Mouse (Mus musculus) MEL (cell line): ENCODE data around the gene 1110051M20Rik. TPM values are rescaled to one million over a fixed set of nuclear protein-coding genes. Genes with fewer than 3 reads are reported as not detected.
A peak's percentile ranks its signal among the peaks of the same experiment; 100 is the strongest.

Experiments used
- DNase-seq: peaks from one replicate; pipeline ENCODE4 v3.0.0; 2011; ENCODE audit warnings: low read depth, low spot score
- H3K27ac ChIP-seq: 2 replicates; pipeline ENCODE4 v1.5.1; 2012; ENCODE audit warnings: low read depth, mild to moderate bottlenecking, control low read depth, low read length, moderate library complexity; ENCODE audit not compliant: control insufficient read depth
- H3K27me3 ChIP-seq, 2 experiments: fragments of 150-350 bp in 1 of 2; sonication (generic) in 1 of 2; 2 replicates each; pipeline ENCODE4 v1.6.1; 2012; ENCODE audit warnings: low read length in 2 of 2, mild to moderate bottlenecking in 2 of 2, improper control_type of control experiment in 1 of 2, moderate library complexity in 1 of 2; ENCODE audit not compliant: insufficient read depth in 2 of 2, control insufficient read depth in 1 of 2
- H3K36me3 ChIP-seq, 2 experiments: 2 replicates each; pipeline ENCODE4 v1.6.1; 2012 to 2014; ENCODE audit warnings: low read length in 2 of 2, improper control_type of control experiment in 1 of 2, inconsistent platforms in 1 of 2, mild to moderate bottlenecking in 1 of 2; ENCODE audit not compliant: insufficient read depth in 2 of 2, control insufficient read depth in 1 of 2
- H3K4me1 ChIP-seq, 2 experiments: fragments of 150-350 bp in 1 of 2; sonication (generic) in 1 of 2; 2 replicates each; pipeline ENCODE4 v1.6.1; 2012; ENCODE audit warnings: low read length in 2 of 2, improper control_type of control experiment in 1 of 2, mild to moderate bottlenecking in 1 of 2; ENCODE audit not compliant: insufficient read depth in 2 of 2, control insufficient read depth in 1 of 2
- H3K4me3 ChIP-seq, 2 experiments: fragments of 150-350 bp in 1 of 2; sonication (generic) in 1 of 2; 2 replicates each; pipeline ENCODE4 v1.5.1; 2012; ENCODE audit warnings: low read depth in 2 of 2, low read length in 2 of 2, mild to moderate bottlenecking in 2 of 2, moderate library complexity in 2 of 2, control low read depth in 1 of 2, improper control_type of control experiment in 1 of 2; ENCODE audit not compliant: control insufficient read depth in 1 of 2, insufficient read depth in 1 of 2
- H3K79me2 ChIP-seq: 2 replicates; pipeline ENCODE4 v1.6.1; 2012; ENCODE audit warnings: mild to moderate bottlenecking, low read length, moderate library complexity; ENCODE audit not compliant: control insufficient read depth, poor library complexity, insufficient read depth
- H3K9ac ChIP-seq: 2 replicates; pipeline ENCODE4 v1.6.1; 2012; ENCODE audit warnings: low read depth, mild to moderate bottlenecking, control low read depth, low read length, moderate library complexity; ENCODE audit not compliant: control insufficient read depth, poor library complexity, severe bottlenecking
- H3K9me3 ChIP-seq: fragments of 150-350 bp; sonication (generic); replicated peaks from 2 replicates; pipeline ENCODE4 v1.6.1; 2012; ENCODE audit warnings: mild to moderate bottlenecking, low read length, improper control_type of control experiment, moderate library complexity; ENCODE audit not compliant: insufficient read depth
- BHLHE40 ChIP-seq: IDR thresholded peaks from 2 replicates; pipeline ENCODE4 v1.6.1; 2012; ENCODE audit warnings: low read depth, mild to moderate bottlenecking, inconsistent platforms, low read length, improper control_type of control experiment, borderline replicate concordance
- CHD1 ChIP-seq: IDR thresholded peaks from 2 replicates; pipeline ENCODE4 v1.6.1; 2012; ENCODE audit warnings: low read depth, mild to moderate bottlenecking, inconsistent platforms, low read length, improper control_type of control experiment
- CTCF ChIP-seq, 3 experiments: IDR thresholded peaks in 2 of 3; conservative IDR thresholded peaks in 1 of 3; 2 replicates each; pipeline ENCODE4 v1.5.1; 2011 to 2012; ENCODE audit warnings: low read length in 3 of 3, low read depth in 2 of 3, mild to moderate bottlenecking in 2 of 3, improper control_type of control experiment in 1 of 3, inconsistent platforms in 1 of 3, mixed read lengths in 1 of 3, moderate library complexity in 1 of 3; ENCODE audit not compliant: control insufficient read depth in 1 of 3, insufficient read depth in 1 of 3, poor library complexity in 1 of 3, severe bottlenecking in 1 of 3
- HCFC1 ChIP-seq: IDR thresholded peaks from 2 replicates; pipeline ENCODE4 v1.6.1; 2012; ENCODE audit warnings: low read depth, mild to moderate bottlenecking, inconsistent platforms, low read length, improper control_type of control experiment, moderate library complexity
- JUND ChIP-seq: IDR thresholded peaks from 2 replicates; pipeline ENCODE4 v1.6.1; 2011; ENCODE audit warnings: low read depth, mild to moderate bottlenecking, improper control_type of control experiment, low read length
- KAT2A ChIP-seq: conservative IDR thresholded peaks from 2 replicates; pipeline ENCODE4 v1.6.1; 2012; ENCODE audit warnings: low read depth, low read length, improper control_type of control experiment, inconsistent platforms
- MAFK ChIP-seq: IDR thresholded peaks from 2 replicates; pipeline ENCODE4 v1.6.1; 2011; ENCODE audit warnings: low read depth, mild to moderate bottlenecking, low read length, improper control_type of control experiment, borderline replicate concordance
- MAZ ChIP-seq: IDR thresholded peaks from 2 replicates; pipeline ENCODE4 v1.6.1; 2012; ENCODE audit warnings: low read depth, mild to moderate bottlenecking, inconsistent platforms, low read length, improper control_type of control experiment
- MEF2A ChIP-seq: IDR thresholded peaks from 2 replicates; pipeline ENCODE4 v1.6.1; 2014; ENCODE audit warnings: low read depth, mild to moderate bottlenecking, inconsistent platforms, low read length, improper control_type of control experiment; ENCODE audit not compliant: poor library complexity, insufficient replicate concordance, severe bottlenecking; ENCODE audit errors: extremely low read depth
- MXI1 ChIP-seq: IDR thresholded peaks from 2 replicates; pipeline ENCODE4 v1.6.1; 2011; ENCODE audit warnings: mild to moderate bottlenecking, low read depth, low read length, improper control_type of control experiment
- MYB ChIP-seq: IDR thresholded peaks from 2 replicates; pipeline ENCODE4 v1.6.1; 2011; ENCODE audit warnings: mild to moderate bottlenecking, low read depth, low read length, improper control_type of control experiment
- MYC ChIP-seq: IDR thresholded peaks from 2 replicates; pipeline ENCODE4 v1.6.1; 2011; ENCODE audit warnings: low read depth, mild to moderate bottlenecking, low read length, improper control_type of control experiment, moderate library complexity
- NELFE ChIP-seq: IDR thresholded peaks from 2 replicates; pipeline ENCODE4 v1.6.1; 2011; ENCODE audit warnings: low read depth, low read length, improper control_type of control experiment
- NRF1 ChIP-seq: IDR thresholded peaks from 2 replicates; pipeline ENCODE4 v1.6.1; 2014; ENCODE audit warnings: low read depth, mild to moderate bottlenecking, inconsistent platforms, low read length, improper control_type of control experiment, moderate library complexity; ENCODE audit not compliant: poor library complexity, insufficient read depth, severe bottlenecking
- POLR2A ChIP-seq, 2 experiments: IDR thresholded peaks; 2 replicates each; pipeline ENCODE4 v1.6.1; 2011 to 2012; ENCODE audit warnings: low read length in 2 of 2, mild to moderate bottlenecking in 2 of 2, control low read depth in 1 of 2, improper control_type of control experiment in 1 of 2, low read depth in 1 of 2, moderate library complexity in 1 of 2; ENCODE audit not compliant: control insufficient read depth in 1 of 2, insufficient read depth in 1 of 2, poor library complexity in 1 of 2
- POLR2AphosphoS2 ChIP-seq: IDR thresholded peaks from 2 replicates; pipeline ENCODE4 v1.6.1; 2011; ENCODE audit warnings: low read length, improper control_type of control experiment
- RAD21 ChIP-seq: IDR thresholded peaks from 2 replicates; pipeline ENCODE4 v1.6.1; 2011; ENCODE audit warnings: mild to moderate bottlenecking, low read depth, low read length, improper control_type of control experiment
- RCOR1 ChIP-seq: IDR thresholded peaks from 2 replicates; pipeline ENCODE4 v1.6.1; 2012; ENCODE audit warnings: low read depth, mild to moderate bottlenecking, inconsistent platforms, low read length, improper control_type of control experiment
- SIN3A ChIP-seq: IDR thresholded peaks from 2 replicates; pipeline ENCODE4 v1.6.1; 2012; ENCODE audit warnings: low read length, improper control_type of control experiment, inconsistent platforms
- TAL1 ChIP-seq: IDR thresholded peaks from 2 replicates; pipeline ENCODE4 v1.6.1; 2012; ENCODE audit warnings: mild to moderate bottlenecking, inconsistent platforms, low read length, moderate library complexity, mixed read lengths
- TBP ChIP-seq: IDR thresholded peaks from 2 replicates; pipeline ENCODE4 v1.8.0; 2011; ENCODE audit warnings: low read depth, low read length, improper control_type of control experiment
- UBTF ChIP-seq: IDR thresholded peaks from 2 replicates; pipeline ENCODE4 v1.6.1; 2012; ENCODE audit warnings: low read depth, mild to moderate bottlenecking, inconsistent platforms, low read length, improper control_type of control experiment, moderate library complexity, borderline replicate concordance; ENCODE audit not compliant: insufficient read depth
- USF1 ChIP-seq: IDR thresholded peaks from 2 replicates; pipeline ENCODE4 v1.6.1; 2014; ENCODE audit warnings: low read depth, mild to moderate bottlenecking, inconsistent platforms, low read length, improper control_type of control experiment, moderate library complexity
- USF2 ChIP-seq, 2 experiments: IDR thresholded peaks; 2 replicates each; pipeline ENCODE4 v1.6.1; 2011 to 2012; ENCODE audit warnings: improper control_type of control experiment in 2 of 2, low read length in 2 of 2, borderline replicate concordance in 1 of 2, inconsistent platforms in 1 of 2, low read depth in 1 of 2, mild to moderate bottlenecking in 1 of 2; ENCODE audit not compliant: insufficient read depth in 1 of 2
- ZKSCAN1 ChIP-seq: IDR thresholded peaks from 2 replicates; pipeline ENCODE4 v1.6.1; 2012; ENCODE audit warnings: low read depth, mild to moderate bottlenecking, inconsistent platforms, low read length, improper control_type of control experiment, moderate library complexity
- ZMIZ1 ChIP-seq: IDR thresholded peaks from 2 replicates; pipeline ENCODE4 v1.6.1; 2012; ENCODE audit warnings: low read depth, mild to moderate bottlenecking, inconsistent platforms, low read length, improper control_type of control experiment, moderate library complexity
- ZNF384 ChIP-seq: IDR thresholded peaks from 2 replicates; pipeline ENCODE4 v1.6.1; 2012; ENCODE audit warnings: low read depth, mild to moderate bottlenecking, inconsistent platforms, low read length, improper control_type of control experiment
- polyA plus RNA-seq, 2 experiments: library from polyadenylated mRNA; stranded (reverse) in 1 of 2; unstranded in 1 of 2; fragments of >175 nt in 1 of 2; fragments of >200 nt in 1 of 2; gene quantifications; 2 replicates each; pipeline versions ENCODE4 v1.2.1 to v1.2.4; 2012; ENCODE audit warnings: low replicate concordance in 2 of 2, low read depth in 1 of 2; ENCODE audit not compliant: insufficient read length in 2 of 2, insufficient read depth in 1 of 2, missing spikeins in 1 of 2
- total RNA-seq: library from RNA; depleted of rRNA; stranded (reverse); fragments of 300-350 nt; gene quantifications from 2 replicates; pipeline ENCODE4 v1.2.3, GENCODE M21; 2012

The 1110051M20Rik gene
- total and polyA plus RNA-seq, 3 experiments = 23.0 to 23.3 TPM; not detected in 1

DNA sequence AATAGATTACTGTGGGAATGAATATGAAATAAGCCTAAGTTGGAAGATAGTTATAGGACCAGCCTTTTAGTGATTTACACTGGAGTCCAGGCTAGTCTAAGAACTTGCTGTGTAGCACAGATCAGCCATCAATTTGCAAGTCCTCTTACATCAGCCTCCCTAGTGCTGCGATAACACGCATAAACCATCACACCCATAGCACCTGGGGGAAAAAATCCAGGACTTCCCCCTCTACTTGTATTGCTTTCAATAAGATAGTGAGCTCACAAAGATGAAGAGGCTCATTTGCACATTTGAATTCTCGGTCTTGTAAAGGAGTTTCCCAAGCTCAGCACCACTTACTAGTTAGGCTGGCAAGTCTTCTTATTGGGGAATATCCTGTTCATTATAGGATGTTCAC is 9.9 kb upstream of the 1110051M20Rik start:
- DNase-seq = no peak
- peaks cover 7 to 15% of the 10 kb centered on the region in 2 experiments for H3K4me1 ChIP-seq
- H3K9me3 ChIP-seq = no peaks in the 10 kb centered on the region
- no peak overlapping the region for H3K4me3 ChIP-seq
- H3K9ac ChIP-seq = no peak overlapping the region
- TF ChIP-seq RCOR1 (no peak), USF1 (no peak), MXI1 (no peak), ZNF384 (no peak), NELFE (no peak), ZKSCAN1 (no peak), POLR2A (IDR thresholded peaks at IDR 0.05; ENCODE audit: control insufficient read depth in 1 of 2, insufficient read depth in 1 of 2, low read depth in 1 of 2, low read length in 2 of 2, poor library complexity in 1 of 2) (no peak), JUND (no peak), UBTF (no peak), TAL1 (no peak), HCFC1 (no peak), BHLHE40 (no peak), CHD1 (no peak), MAZ (no peak), MEF2A (no peak), MAFK (no peak), SIN3A (no peak), MYB (no peak), MYC (no peak)
- H3K27ac ChIP-seq = no peak overlapping the region
- peaks cover 0 to 18% of the 10 kb centered on the region in 2 experiments; a peak in 2 of 4 replicates for H3K36me3 ChIP-seq
- no peaks in the 10 kb centered on the region for H3K27me3 ChIP-seq
- H3K79me2 ChIP-seq = no peaks in the 10 kb centered on the region; the same call in 1 of the 2 replicates

DNA sequence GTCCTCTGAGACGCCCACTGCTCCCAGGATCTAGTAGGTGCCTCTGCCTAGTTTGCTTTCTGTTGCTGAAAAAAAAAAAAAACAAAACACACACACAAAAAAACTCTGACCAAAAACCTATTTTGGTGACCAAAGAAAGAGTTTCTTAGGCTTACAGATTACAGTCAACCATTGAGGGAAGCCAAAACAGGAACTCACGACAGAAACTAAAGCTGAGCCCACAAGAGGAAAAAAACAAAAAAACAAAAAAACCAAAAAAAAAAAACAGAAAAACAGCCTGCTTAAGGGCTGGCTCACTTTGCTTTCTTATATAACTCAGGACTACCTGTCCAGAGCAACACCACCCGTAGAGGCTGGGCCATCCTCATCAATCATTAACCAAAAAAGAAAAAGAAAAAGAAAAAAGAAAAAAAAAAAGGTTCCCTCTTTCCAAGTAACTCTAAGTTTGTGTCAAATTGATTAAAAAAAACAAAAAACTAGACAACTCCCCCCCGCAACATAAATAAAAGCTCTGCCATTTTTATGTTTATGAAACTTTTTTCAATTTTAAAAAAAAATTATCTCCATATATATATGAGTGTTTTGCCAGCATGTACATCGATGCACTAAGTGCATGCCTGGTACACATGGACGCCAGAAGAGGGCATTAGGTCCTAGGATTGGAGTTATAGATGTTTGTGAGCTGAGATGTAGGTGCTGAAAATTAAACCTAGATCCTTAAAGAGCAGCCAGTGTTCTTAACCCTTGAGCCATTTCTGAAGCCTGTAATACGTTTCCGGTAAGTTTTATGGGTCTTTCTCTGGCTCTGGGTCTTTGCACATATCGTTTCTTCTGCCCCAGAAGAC is 8.9 kb upstream of the 1110051M20Rik start:
- H3K9ac ChIP-seq = peak overlapping the region; percentile 47
- peak; percentile 67 for DNase-seq
- H3K27ac ChIP-seq = peak overlapping the region; percentile 62
- H3K4me1 ChIP-seq = peaks cover 7 to 15% of the 10 kb centered on the region in 2 experiments
- peaks cover 0 to 18% of the 10 kb centered on the region in 2 experiments; a peak in 2 of 4 replicates for H3K36me3 ChIP-seq
- no peaks in the 10 kb centered on the region for H3K27me3 ChIP-seq
- no peaks in the 10 kb centered on the region; the same call in 1 of the 2 replicates for H3K79me2 ChIP-seq
- H3K4me3 ChIP-seq = peak overlapping the region; percentile 42 to 59
- no peaks in the 10 kb centered on the region for H3K9me3 ChIP-seq
- TF ChIP-seq CHD1 = no peak
- TF ChIP-seq MYB = no peak
- TF ChIP-seq CTCF (IDR thresholded peaks at IDR 0.05 in 2 of 3, conservative IDR thresholded peaks at IDR 0.05 in 1 of 3; ENCODE audit: control insufficient read depth in 1 of 3, insufficient read depth in 1 of 3, low read depth in 2 of 3, low read length in 3 of 3, poor library complexity in 1 of 3, severe bottlenecking in 1 of 3) = peak in 2 of 3 experiments; percentile 7 to 22; a peak in 2 of 6 replicates
- TF ChIP-seq HCFC1 = no peak
- TF ChIP-seq POLR2AphosphoS2 = no peak
- no peak for TF ChIP-seq USF2 (IDR thresholded peaks at IDR 0.05; ENCODE audit: borderline replicate concordance in 1 of 2, insufficient read depth in 1 of 2, low read depth in 1 of 2, low read length in 2 of 2)
- TF ChIP-seq RAD21 = peak; percentile 1
- TF ChIP-seq JUND = no peak
- TF ChIP-seq TBP = 0 out of 2 replicates have a peak, but pooled peaks have one; percentile 39
- TF ChIP-seq ZMIZ1 = no peak
- TF ChIP-seq KAT2A = no peak
- TF ChIP-seq NRF1 = no peak
- peak; percentile 96 for TF ChIP-seq ZNF384
- TF ChIP-seq RCOR1 = no peak
- TF ChIP-seq SIN3A = peak; percentile 16; the same call in 1 of the 2 replicates
- no peak; the same call in 1 of the 2 replicates for TF ChIP-seq MYC
- TF ChIP-seq TAL1 = no peak
- TF ChIP-seq MAFK = no peak; the same call in 1 of the 2 replicates
